Mouse (Mus musculus) urinary bladder, adult 2 months (tissue): Measurements from ENCODE around the gene Colq. TPM values are rescaled to one million over a fixed set of nuclear protein-coding genes. Genes with fewer than 3 reads are reported as not detected.

Source experiments
- DNase-seq: peaks from one replicate; pipeline ENCODE4 v3.0.0; 2022; ENCODE audit warnings: low spot score
- polyA plus RNA-seq: library from polyadenylated mRNA; depleted of rRNA; stranded (reverse); fragments of >200 nt; gene quantifications from 2 replicates; pipeline ENCODE4 v1.2.3, GENCODE M21; 2012; rRNA removed

Colq gene
- polyA plus RNA-seq, 1 experiment: 0.66 TPM

DNA sequence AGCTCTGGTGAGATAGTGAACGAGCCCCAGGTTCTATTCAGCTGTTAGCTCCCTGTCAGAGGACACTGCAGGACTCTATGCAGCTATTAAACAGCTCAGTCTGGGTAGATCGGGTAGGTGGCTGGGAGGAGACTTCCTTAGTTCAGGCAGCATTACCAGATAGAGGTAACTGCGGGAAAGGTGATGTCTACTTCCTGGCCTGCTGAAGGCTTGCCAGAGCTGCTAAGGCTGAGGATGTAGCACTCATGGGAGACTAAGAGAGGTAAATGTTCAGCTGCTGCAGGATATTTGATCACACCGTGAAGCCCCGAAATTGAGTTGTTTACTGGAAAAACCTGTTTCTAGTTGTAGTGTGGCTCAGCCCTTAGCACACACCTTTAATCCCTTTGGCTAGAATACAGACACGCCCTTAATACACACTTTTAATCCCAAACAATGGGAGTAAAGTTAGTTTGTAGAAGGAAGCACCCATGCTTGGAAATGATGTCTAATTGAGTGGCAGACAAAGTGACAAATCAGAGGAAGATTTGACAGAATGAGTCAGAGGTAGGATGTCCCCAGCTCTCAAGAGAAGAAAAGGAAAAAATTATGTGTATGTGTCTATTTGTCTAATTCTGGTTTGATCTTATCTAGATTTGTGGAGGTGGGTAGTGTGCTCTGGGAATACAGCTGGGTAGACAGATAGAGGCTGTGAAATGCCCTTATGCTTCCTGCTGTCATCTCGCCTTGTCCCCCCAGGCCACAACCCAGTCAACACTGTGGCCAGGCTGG lies 65.9 kb downstream of the Colq start:
- no peak for DNase-seq

- DNase-seq: no peak
Measured at GRCm38 (mm10) chr14:31521318-31521717, 69.8 kb downstream of the Colq start.

DNA sequence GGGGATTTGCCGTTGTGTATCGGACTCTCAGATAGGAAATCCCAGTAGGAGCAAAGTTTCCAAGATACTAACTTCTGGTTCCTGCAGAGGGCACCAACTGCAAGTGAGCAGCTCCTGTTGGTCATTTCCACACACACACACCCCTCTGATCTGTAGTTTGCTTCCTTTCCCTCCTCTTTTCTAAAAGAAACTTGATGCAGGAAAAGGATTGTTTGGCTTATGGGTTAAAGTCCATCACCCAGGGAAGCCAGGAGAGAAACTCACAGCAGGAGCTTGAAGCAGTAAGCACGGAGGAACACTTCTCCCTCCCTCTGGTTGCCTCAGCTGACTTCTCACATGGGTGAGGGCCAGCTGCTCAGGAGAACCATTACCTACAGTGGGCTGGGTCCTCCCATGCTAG lies 72.0 kb downstream of the Colq start:
- no peak for DNase-seq

DNA sequence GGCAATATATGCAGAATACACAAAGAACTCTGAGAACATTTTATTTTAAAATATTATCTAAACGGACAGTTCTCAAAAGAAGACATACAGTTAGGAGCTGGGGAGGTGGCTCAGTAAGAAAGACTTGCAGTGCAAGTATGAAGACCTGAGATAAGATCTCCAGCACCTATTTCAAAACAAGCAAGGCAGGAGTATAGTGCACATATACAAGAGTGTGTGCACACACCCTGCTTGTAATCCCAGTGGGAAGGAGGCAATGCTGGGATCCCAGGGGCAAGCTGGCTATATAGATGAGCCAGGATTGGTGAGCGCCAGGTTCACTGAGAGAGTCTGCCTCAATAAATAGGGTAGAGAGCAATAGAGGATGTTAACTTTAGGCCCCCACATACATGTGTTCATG lies 75.2 kb downstream of the Colq start:
- DNase-seq: no peak

GRCm38 (mm10) chr14:31510322-31510721 lies 80.8 kb downstream of the Colq start:
- no peak for DNase-seq

- DNase-seq: no peak
Measured at GRCm38 (mm10) chr14:31509911-31510310, 81.2 kb downstream of the Colq start.

DNA sequence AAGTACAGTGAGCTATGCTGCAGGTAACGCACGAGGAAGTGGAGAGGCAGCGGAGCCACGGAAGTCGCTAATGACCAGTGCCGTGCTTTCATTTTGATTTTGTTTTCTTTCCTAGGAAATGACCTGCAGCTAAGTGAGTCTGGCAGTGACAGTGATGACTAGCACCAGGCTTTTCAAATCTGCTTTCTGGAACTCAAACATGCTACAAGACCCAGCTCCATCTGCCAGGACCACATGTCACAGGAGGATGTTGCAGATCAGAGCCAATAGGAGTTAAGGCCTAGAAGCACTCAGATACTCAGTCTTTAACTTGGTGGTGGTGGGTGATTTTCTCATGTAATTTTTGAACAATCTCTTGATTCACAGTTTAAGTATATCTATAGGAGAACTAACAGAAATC lies 84.7 kb downstream of the Colq start:
- DNase-seq: no peak

- DNase-seq: no peak
Measured at GRCm38 (mm10) chr14:31503406-31503805, 87.7 kb downstream of the Colq start.

DNA sequence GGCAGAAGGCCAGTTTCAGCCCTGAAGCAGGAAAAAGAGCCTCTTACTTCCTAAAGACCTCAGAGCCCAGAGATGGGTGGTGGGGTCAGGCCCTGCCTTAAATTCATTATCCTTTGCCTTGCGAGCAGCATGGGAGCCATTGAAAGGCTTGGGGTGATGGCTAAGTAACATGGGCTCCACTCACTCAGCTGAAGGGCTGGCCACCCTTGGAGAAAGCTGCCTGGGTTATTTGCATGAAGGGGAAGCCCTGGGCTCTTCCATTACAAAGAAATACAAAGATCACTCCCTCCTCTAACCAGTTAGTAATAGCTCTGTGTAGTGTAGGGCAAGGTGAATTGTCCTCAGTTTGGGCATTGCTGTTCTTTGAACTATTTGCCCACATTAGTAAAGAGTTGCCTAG lies 91.6 kb downstream of the Colq start:
- DNase-seq: no peak

DNA sequence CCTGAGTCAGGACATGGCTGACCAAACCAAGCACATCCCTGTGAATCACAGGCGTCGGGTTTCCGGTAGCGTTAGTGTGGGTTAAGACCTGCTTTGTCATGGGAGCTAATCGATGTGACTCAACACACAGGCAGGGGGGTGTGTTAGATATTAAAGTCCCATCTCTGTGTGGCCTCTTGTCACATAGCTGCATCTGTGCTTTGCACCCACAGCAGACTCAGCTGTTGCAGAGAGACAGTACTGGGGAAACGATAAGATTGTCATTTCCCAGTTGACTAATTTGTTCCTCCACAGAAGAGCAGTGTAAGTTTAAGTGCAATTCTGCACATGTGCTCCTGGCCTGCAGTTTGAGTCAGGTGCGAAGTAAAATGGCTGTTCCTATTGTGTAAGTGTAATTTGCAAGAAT lies 94.9 kb downstream of the Colq start:
- DNase-seq: no peak

GRCm38 (mm10) chr14:31495538-31495937 lies 95.6 kb downstream of the Colq start:
- DNase-seq: no peak

- DNase-seq: peak; percentile 86
Measured at GRCm38 (mm10) chr14:31494975-31495455, 96.1 kb downstream of the Colq start, which contains the start of gene Mettl6. TSS of gene Mettl6 (minus strand) at chr14:31495040.

DNA sequence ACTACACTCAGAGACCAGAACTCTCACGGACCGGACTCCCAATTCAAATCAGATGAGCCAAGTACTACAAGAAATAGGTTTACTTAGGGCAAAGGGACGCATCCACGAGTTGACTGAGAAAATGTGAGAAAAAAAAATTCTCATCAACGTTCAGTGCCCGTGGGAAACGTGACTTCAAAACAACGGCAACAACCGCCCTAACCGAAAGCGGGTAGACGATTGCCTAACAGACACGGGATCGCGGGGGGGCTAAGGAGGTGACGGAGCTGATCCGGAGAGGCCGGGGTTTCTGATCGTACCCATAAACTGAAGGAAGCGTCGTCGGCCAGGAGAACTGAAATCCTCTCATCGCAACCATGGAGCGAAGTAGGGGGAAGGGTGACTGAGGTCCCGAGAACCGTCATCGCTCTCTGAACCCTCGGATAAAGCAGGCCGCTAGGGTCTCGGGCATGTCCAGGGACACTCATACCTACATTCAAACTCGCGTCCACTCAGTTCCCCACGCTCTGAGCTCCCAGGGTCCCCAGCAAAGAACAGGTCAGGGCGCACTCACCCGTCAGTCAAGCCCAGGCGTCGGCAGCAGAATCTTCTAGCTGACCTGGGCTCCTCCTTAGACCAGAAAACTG lies 96.7 kb downstream of the Colq start, which contains the start of gene Eaf1:
Gene Eaf1 (plus strand): TSS at position 51 of the 626 bp plus-strand sequence.
- peak; percentile 32 for DNase-seq

DNA sequence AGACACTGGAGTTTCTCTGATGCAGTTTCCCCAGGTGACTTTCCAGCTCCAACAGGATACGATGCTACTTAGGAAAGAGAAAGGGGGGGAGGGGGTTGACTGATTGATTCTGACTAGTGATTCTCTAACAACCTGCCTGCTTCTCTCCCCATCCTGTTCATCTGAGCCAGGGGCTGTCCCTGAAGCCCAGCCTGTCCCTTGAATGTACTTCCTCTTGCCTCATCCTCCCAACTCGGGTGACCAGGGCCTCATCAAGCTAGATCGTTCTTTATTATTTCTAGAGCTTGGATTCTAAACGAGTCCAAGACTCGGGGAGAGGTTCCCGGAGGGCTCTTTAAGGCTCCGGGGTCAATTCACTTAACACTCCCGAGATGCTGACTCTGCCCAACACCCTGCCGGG lies 97.2 kb downstream of the Colq start:
- DNase-seq: no peak

- DNase-seq: no peak
Measured at GRCm38 (mm10) chr14:31488055-31488454, 103.1 kb downstream of the Colq start.

GRCm38 (mm10) chr14:31486465-31486864 lies 104.7 kb downstream of the Colq start:
- no peak for DNase-seq

GRCm38 (mm10) chr14:31482417-31482816 lies 108.7 kb downstream of the Colq start:
- DNase-seq: no peak

DNA sequence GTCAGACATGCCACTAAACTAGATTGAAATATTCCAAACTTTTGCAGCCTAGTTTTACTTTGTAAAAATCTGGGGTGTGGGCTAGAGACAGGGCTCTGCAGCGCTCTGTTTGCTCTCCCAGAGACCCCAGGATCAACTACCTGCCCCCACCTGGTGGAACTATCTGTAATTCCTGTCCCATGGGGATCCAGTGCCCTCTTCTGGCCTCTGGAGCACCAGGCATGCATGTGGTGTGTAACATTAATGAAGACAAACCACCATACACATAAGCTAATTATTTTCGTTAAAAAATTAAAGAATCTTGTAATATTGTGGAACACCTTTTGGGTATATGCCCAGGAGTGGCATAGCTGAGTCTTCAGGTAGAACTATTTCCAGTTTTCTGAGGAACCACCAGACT lies 117.8 kb downstream of the Colq start:
- no peak for DNase-seq

Other genes starting within 250 kb of the Colq start
- gene Sh3bp5, start 155.3 kb downstream of the Colq start, polyA plus RNA-seq: 36.1 and 37.0 TPM in 2 replicates
- gene Eaf1, start 96.9 kb downstream of the Colq start, polyA plus RNA-seq: 19.7 and 21.5 TPM in 2 replicates
- gene Mettl6, start 96.3 kb downstream of the Colq start, polyA plus RNA-seq: 15.0 and 16.8 TPM in 2 replicates
- gene Gm49387, start 49.5 kb upstream of the Colq start, polyA plus RNA-seq: not detected in 2 replicates
- gene Btd, start 49.7 kb upstream of the Colq start, polyA plus RNA-seq: 25.4 and 27.7 TPM in 2 replicates
- 19.3 and 24.1 TPM in 2 replicates for gene Hacl1, start 49.9 kb upstream of the Colq start, polyA plus RNA-seq
- gene Ankrd28, start 239.3 kb upstream of the Colq start, polyA plus RNA-seq: 10.3 and 13.7 TPM in 2 replicates